Mouse (Mus musculus) megakaryocyte-erythroid progenitor cell, adult 5-6 weeks (primary cell): Measurements from ENCODE around the gene Zfp276. TPM values are rescaled to one million over a fixed set of nuclear protein-coding genes. Genes with fewer than 3 reads are reported as not detected.
"Not testable (repeated sequence)": the region's sequence is repeated elsewhere in the genome, so short reads cannot be mapped to it uniquely, and the experiment has no call there.

Experiments used
- ATAC-seq: replicated peaks from 2 replicates; pipeline ENCODE4 v1.8.0; 2016; ENCODE audit warnings: mild to moderate bottlenecking, inconsistent platforms; ENCODE audit not compliant: severe bottlenecking, poor library complexity, low FRiP score, low TSS enrichment
- total RNA-seq, 2 experiments: library from RNA; stranded (forward) in 1 of 2; stranded (reverse) in 1 of 2; fragments of 200-1000, 215-1000 nt in 1 of 2; fragments of >200 nt in 1 of 2; fragmentation: Nextera tagmentation in 1 of 2; gene quantifications; 2 replicates each; pipeline ENCODE4 v1.2.3; 2014 to 2017

Gene Zfp276
- total RNA-seq, 2 experiments from 2014 or later: 5.7 to 16.8 TPM

DNA sequence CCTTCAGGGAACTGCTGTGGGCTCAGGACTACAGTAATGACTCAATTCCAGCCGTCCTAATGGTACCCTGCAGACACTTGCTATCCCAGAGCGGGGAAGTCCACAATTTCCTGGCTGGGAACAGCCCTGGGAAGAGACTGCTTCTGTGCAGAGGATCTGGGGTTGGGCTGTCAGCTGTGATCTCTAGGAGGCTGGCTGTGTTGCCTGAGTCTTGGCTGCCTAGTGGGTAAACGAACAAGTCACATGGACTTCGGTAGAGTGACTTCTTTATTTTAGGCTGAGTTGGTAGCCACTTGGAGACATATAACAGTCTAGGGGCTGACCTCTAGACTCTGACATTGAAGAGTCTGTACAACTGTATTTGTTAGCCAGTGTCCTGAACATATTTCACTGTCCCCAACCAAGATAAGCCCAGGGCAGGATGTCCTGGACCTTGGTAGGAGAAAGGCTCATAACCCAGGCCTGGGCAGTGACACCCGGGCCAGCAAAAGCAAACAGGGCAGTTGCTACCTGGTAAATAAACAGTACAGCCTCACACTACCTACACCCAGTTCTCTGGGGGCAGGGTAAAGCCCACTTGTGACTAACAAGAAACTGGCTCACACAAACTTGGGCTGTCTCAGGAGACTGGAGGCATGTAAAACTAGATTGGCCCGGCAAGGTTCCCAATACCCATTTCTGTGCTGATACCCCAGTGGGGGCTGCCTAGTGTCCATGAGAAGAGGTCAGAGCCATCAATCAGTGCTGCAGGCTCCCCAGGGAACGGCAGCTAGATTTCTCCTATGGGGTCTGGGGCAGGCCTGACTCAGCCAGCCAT, 11.7 kb upstream of the Zfp276 start:
- ATAC-seq: no peak

- no peak for ATAC-seq
Observed at GRCm38 (mm10) chr8:123243053-123243452, 10.9 kb upstream of the Zfp276 start.

DNA sequence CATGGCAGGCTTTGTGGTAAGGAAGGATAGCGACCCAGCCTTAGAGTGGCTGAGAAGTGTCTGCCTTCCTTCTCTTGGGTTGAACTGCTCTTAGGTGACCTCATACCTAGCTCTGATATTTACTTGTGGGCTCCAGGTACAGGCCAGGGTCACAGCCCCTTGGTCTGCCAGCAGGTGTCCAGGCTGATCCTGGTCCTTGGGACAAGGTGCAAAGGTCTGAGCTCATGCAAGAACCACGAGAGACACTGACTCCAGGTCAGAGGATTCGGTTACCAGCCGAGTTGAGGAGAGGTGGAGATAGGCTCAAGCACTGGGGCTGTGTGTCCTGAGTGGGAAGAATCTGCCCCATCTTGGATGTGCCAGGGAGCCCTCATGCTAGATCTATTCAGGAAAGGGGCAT, 9.6 kb upstream of the Zfp276 start:
- ATAC-seq: no peak

- ATAC-seq: no peak
Observed at GRCm38 (mm10) chr8:123245543-123245942, 8.5 kb upstream of the Zfp276 start.

DNA sequence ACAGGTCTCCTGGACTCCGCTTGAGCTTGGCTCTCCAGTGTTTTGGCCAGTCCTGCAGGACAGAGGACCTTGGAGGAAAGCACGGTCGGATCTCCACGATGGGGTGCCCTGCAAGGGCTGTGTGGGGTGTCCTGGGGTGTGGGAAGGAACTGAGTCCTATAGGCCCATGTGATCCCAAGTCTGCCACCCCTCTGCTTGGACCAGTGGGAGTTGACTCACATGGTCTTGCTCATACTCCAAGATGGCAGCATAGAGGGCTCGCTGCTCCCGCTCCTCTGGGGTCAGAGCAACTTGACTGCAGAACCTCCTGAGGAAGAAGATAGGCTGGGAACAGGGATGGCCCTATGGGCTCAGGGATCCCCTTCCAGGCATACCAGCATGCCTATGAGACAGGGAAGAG, 6.2 kb upstream of the Zfp276 start:
- no peak for ATAC-seq

DNA sequence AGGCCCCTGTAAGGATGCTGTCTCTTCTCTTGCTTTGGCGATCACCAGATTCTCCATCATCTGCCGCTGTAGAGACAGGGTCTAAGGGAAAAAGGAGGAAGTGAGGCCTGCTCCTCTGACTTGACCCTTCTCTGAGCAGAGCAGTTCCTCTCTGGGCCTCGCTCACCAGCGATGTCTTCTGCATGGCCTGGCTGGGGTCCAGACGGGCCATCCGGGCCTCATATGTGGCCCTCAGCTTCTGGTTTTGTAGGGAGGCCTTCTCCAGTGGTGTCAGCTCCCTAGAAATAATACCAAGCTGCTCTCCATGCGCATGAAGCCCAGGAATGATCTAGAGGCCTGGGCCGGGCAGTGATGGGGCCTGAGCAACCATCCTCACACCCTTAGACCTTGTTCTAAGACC, 5.4 kb upstream of the Zfp276 start:
- ATAC-seq: no peak

GRCm38 (mm10) chr8:123250940-123251339, 3.1 kb upstream of the Zfp276 start:
- ATAC-seq: no peak

DNA sequence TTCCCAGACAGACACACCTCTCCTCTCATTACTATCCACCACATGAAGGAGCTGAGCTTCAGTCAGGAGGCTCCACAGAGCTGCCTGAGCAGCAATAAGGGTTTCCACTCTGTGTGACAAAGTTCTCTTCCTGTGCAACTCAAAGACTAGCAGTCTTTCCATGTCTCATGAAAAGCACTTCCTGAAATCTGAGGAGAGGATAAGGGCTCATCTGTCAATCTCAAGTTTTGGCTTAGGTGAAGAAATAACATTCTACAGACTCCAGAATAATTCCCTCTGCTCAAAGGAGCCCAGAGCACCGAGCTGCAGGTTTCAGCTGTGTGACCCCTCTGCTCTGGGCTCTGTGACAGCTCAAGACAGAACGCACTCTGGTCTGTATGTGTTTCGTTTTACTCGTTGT, 1.1 kb upstream of the Zfp276 start:
- ATAC-seq: no peak

GRCm38 (mm10) chr8:123253451-123254098, 420 bp upstream of the Zfp276 start:
- no peak for ATAC-seq

GRCm38 (mm10) chr8:123255170-123255569, 1.2 kb downstream of the Zfp276 start:
- ATAC-seq: peak; percentile 45; the same call in 1 of the 2 replicates

DNA sequence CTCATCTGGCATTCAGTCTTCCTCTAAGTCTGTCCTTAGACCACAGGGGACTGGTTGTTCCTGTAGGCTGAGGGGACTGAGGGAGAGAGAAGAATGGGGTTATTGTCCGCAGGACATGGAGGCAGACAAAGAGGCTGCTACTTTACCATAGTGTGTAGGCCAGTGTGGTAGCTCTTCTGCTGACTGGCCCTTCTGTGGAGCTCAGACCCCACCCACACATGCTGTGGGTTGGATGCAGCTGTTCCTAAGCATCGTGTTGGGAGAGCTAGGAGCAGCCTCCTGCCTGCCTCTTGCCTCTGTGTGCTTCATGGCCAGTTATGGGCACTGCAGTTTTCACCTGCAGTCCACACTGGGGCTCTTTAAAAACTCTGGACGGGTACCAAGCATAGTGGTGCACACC, 3.1 kb downstream of the Zfp276 start:
- no peak for ATAC-seq

GRCm38 (mm10) chr8:123257593-123257992, 3.6 kb downstream of the Zfp276 start:
- ATAC-seq: not testable (repeated sequence)

DNA sequence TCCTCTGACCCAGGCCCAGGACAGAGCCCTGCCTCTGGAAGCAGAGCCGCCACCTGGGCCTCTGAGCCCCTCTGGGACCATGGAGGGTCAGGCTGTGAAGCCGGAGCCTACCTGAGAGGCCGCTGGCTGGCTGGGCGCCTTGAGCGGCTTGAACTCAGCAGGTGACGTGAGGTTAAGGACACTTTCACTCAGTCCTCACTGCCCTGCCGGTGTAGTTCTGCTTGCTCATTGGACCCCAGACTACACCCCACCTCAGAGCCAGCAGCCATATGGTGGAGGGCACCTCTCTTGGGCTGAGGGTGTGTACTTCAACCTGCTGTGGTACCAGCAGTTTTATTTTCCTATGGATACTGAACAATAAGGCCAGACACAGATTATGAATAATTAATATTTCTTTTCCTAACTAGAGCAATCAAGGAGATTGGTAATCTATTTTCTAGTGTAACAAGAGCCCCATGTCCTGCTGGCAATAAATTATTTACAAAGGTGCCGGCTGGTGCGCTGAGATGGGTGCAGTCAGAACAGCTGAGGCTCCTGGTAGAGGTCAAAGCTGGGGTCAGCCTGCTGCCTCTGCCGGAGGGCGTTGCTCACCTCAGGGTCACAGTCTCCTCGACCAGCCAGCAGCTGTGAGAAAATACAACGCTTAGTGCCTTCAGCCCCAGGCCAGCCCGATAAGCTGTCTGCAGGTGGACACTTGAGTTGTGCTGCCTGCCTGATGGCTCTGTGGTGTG, 14.1 kb downstream of the Zfp276 start:
- ATAC-seq: no peak

- no peak for ATAC-seq
Observed at GRCm38 (mm10) chr8:123271147-123271546, 17.2 kb downstream of the Zfp276 start.

GRCm38 (mm10) chr8:123271901-123272300, 17.9 kb downstream of the Zfp276 start:
- ATAC-seq: no peak

GRCm38 (mm10) chr8:123274447-123274846, 20.5 kb downstream of the Zfp276 start:
- no peak for ATAC-seq

DNA sequence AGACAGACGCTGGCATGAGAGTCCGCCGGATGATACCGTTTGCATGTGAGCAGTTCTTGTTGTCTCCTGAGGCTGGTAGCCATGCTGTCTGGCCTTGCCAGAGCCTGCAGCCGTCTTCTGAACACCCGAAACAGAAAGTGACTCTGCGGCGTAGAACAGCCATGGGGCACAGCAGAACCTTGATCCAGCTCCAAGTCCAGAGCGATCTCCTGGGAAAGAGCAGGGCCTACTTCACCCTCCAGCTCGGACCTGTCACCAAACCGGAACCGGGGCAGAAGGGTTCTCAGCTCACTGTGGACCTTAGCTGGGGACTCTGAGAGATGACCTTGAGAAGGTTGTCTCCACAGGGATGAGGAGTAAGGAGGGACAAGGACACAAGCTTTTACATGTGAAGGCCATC, 21.1 kb downstream of the Zfp276 start:
- no peak for ATAC-seq

- ATAC-seq: no peak
Observed at GRCm38 (mm10) chr8:123278445-123278844, 24.4 kb downstream of the Zfp276 start.

GRCm38 (mm10) chr8:123279828-123280227, 25.8 kb downstream of the Zfp276 start:
- no peak for ATAC-seq

GRCm38 (mm10) chr8:123280302-123281094, 26.5 kb downstream of the Zfp276 start:
- no peak for ATAC-seq
